Mouse (Mus musculus) ES-E14 (cell line): ENCODE measurements at regions not wholly inside any gene's neighbourhood (a gene's known extent, or its start where the extent isn't known, plus 50 kb on each side); places are given as distances from the start of the nearest gene placed in this dataset.

Experiments used
- DNase-seq: peaks from one replicate; pipeline ENCODE4 v3.0.0-alpha.2; 2013; ENCODE audit warnings: low read depth, low spot score
- H3K27ac ChIP-seq: 2 replicates; pipeline ENCODE4 v1.5.1; 2012; ENCODE audit warnings: low read depth, mild to moderate bottlenecking, low read length, moderate library complexity, mixed read lengths; ENCODE audit not compliant: poor library complexity, insufficient read depth, severe bottlenecking
- H3K36me3 ChIP-seq: 2 replicates; pipeline ENCODE4 v1.6.1; 2012; ENCODE audit warnings: mild to moderate bottlenecking, low read length, moderate library complexity, mixed read lengths; ENCODE audit not compliant: control insufficient read depth, poor library complexity, insufficient read depth, severe bottlenecking
- H3K4me1 ChIP-seq, 2 experiments: fragments of 150-350 bp in 1 of 2; sonication (generic) in 1 of 2; 2 replicates each; pipeline ENCODE4 v1.6.1; 2012; ENCODE audit warnings: low read length in 2 of 2, mild to moderate bottlenecking in 1 of 2, mixed read lengths in 1 of 2; ENCODE audit not compliant: control insufficient read depth in 2 of 2, insufficient read depth in 2 of 2, poor library complexity in 1 of 2
- H3K4me3 ChIP-seq, 2 experiments: fragments of 150-350 bp in 1 of 2; sonication (generic) in 1 of 2; 2 replicates each; pipeline ENCODE4 v1.5.1; 2012; ENCODE audit warnings: low read length in 2 of 2, low read depth in 1 of 2, mild to moderate bottlenecking in 1 of 2, mixed read lengths in 1 of 2; ENCODE audit not compliant: insufficient read depth in 1 of 2, poor library complexity in 1 of 2, severe bottlenecking in 1 of 2
- H3K9ac ChIP-seq: 2 replicates; pipeline ENCODE4 v1.6.1; 2012; ENCODE audit warnings: low read depth, mild to moderate bottlenecking, low read length, mixed read lengths; ENCODE audit not compliant: poor library complexity, insufficient read depth, severe bottlenecking
- H3K9me3 ChIP-seq: fragments of 150-350 bp; sonication (generic); 2 replicates; pipeline ENCODE4 v1.6.1; 2012; ENCODE audit warnings: low read depth, mild to moderate bottlenecking, low read length; ENCODE audit not compliant: control insufficient read depth, insufficient read depth
- CHD2 ChIP-seq: IDR thresholded peaks from 2 replicates; pipeline ENCODE4 v1.6.1; 2014; ENCODE audit warnings: mild to moderate bottlenecking, low read depth, low read length, inconsistent platforms
- HCFC1 ChIP-seq: IDR thresholded peaks from 2 replicates; pipeline ENCODE4 v1.6.1; 2012; ENCODE audit warnings: low read length, inconsistent platforms, borderline replicate concordance; ENCODE audit not compliant: insufficient read depth
- MAFK ChIP-seq: IDR thresholded peaks from 2 replicates; pipeline ENCODE4 v1.6.1; 2014; ENCODE audit warnings: mild to moderate bottlenecking, low read depth, low read length, inconsistent platforms; ENCODE audit not compliant: insufficient read depth
- ZC3H11A ChIP-seq: IDR thresholded peaks from 2 replicates; pipeline ENCODE4 v1.6.1; 2012; ENCODE audit warnings: low read depth, mild to moderate bottlenecking, inconsistent platforms, low read length, borderline replicate concordance
- ZNF384 ChIP-seq: IDR thresholded peaks from 2 replicates; pipeline ENCODE4 v1.6.1; 2012; ENCODE audit warnings: low read depth, low read length, inconsistent platforms
- in situ Hi-C, 2 experiments: fragments of 600-800 bp; cut with MboI; formaldehyde crosslinking; loops; one replicate each; pipeline ENCODE4 v1.15.1; 2025; ENCODE audit warnings: low sequenced_read_pairs in 2 of 2, inconsistent platforms in 1 of 2; ENCODE audit not compliant: unreplicated experiment in 2 of 2

GRCm38 (mm10) chr2:114438048-114438447 is 216.7 kb downstream of the Dph6 start:
- Histone ChIP-seq H3K9ac (no peak overlapping the region), H3K9me3 (no peaks in the 10 kb centered on the region), H3K4me3 (no peak overlapping the region), H3K4me1 (no peaks in the 10 kb centered on the region; a peak in 1 of 4 replicates), H3K27ac (no peak overlapping the region), H3K36me3 (no peaks in the 10 kb centered on the region)
- TF ChIP-seq ZC3H11A (no peak), MAFK (no peak), ZNF384 (no peak), HCFC1 (no peak), CHD2 (no peak)
- in situ Hi-C loops: no loop called here
- DNase-seq: no peak

- H3K4me1 ChIP-seq: no peaks in the 10 kb centered on the region
- no peaks in the 10 kb centered on the region for H3K9me3 ChIP-seq
- TF ChIP-seq MAFK (no peak), CHD2 (no peak), ZC3H11A (no peak), ZNF384 (no peak), HCFC1 (no peak)
- in situ Hi-C loops: no loop called here
- H3K4me3 ChIP-seq: no peak overlapping the region
- H3K9ac ChIP-seq: no peak overlapping the region
- no peak overlapping the region for H3K27ac ChIP-seq
- DNase-seq: no peak
- no peaks in the 10 kb centered on the region for H3K36me3 ChIP-seq
Measured at GRCm38 (mm10) chr2:114427426-114428157, 226.3 kb upstream of the Zfp770 start.

GRCm38 (mm10) chr2:114419346-114419745 is 218.1 kb upstream of the Zfp770 start:
- Histone ChIP-seq H3K4me1 (no peaks in the 10 kb centered on the region), H3K9me3 (no peaks in the 10 kb centered on the region), H3K9ac (no peak overlapping the region), H3K27ac (no peak overlapping the region), H3K36me3 (no peaks in the 10 kb centered on the region), H3K4me3 (no peak overlapping the region)
- DNase-seq: no peak
- TF ChIP-seq ZNF384 (no peak), ZC3H11A (no peak), MAFK (no peak), CHD2 (no peak), HCFC1 (no peak)
- in situ Hi-C loops: no loop called here

- no peaks in the 10 kb centered on the region for H3K36me3 ChIP-seq
- H3K4me1 ChIP-seq: 0 out of 4 replicates have a peak, but pooled peaks cover 0 to 2% of the 10 kb centered on the region in 2 experiments
- H3K9me3 ChIP-seq: no peaks in the 10 kb centered on the region
- in situ Hi-C loops: no loop called here
- no peak overlapping the region for H3K27ac ChIP-seq
- no peak overlapping the region for H3K9ac ChIP-seq
- TF ChIP-seq ZNF384 (no peak), CHD2 (no peak), ZC3H11A (no peak), HCFC1 (no peak), MAFK (no peak)
- H3K4me3 ChIP-seq: no peak overlapping the region
- no peak for DNase-seq
Measured at GRCm38 (mm10) chr2:114413013-114413412, 211.7 kb upstream of the Zfp770 start.
